Mouse (Mus musculus) right cerebral cortex, postnatal 36 days (tissue): Measurements from ENCODE around the gene Snrpc.
A peak's percentile ranks its signal among the peaks of the same experiment; 100 is the strongest.

Source experiments
- DNase-seq, 2 experiments: peaks; one replicate each; pipeline ENCODE4 v3.0.0; 2022; ENCODE audit warnings: low spot score in 2 of 2, mixed read lengths in 1 of 2

The Snrpc gene

DNA sequence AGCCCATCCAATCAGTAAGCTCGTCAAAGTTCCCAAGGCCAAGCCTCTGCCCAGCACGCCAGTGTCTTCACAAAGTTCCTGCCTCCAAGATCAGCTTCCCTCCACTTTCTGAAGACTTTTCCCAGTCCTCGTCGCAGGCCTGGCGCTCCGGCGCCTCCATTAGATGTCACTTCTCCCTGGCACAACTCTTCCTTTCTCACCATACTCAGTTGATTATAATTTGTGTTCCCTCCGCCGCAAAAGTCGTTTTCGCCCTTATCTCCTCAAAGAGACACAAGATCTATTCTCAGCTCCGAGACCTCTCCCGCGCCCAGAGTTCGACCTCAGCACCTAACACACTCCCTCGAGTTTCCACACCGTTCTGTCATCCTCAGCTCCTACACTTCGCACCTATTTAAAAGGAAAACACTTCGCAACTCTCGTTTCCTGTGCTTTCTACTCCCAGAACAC, 18.4 kb upstream of the Snrpc start:
- DNase-seq, result peak in 1 of 2 experiments; percentile 13

DNA sequence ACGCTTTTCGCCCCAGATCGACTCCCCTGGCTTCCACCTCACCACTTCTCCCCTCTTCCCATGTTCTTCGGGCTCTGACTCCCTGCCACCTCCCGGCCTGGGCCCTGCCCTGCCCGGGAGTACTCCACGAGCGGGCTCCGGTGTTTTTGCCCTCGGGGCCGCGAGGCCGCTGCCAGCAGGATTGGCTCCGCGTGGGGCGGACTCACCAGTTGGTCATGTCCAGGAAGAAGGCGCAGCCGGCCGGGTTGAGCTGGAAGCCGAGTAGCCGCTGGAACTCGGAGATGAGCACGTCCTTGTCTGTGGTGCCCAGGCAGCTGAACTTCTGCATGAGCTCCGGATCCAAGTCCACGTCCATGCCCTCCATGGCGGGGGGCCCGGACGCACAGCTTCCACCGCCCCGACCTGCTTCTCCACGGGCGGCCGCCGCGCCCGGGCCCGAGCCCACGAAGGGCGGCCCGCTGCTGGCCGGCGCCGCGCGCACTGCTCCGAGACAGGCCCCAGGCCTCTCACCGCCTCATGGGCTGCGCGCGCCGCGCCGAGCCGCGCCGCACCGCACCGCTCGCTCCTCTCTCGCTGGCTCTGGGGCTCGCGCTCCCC, 17.9 kb upstream of the Snrpc start:
- DNase-seq, result peak; percentile 33 to 39

DNA sequence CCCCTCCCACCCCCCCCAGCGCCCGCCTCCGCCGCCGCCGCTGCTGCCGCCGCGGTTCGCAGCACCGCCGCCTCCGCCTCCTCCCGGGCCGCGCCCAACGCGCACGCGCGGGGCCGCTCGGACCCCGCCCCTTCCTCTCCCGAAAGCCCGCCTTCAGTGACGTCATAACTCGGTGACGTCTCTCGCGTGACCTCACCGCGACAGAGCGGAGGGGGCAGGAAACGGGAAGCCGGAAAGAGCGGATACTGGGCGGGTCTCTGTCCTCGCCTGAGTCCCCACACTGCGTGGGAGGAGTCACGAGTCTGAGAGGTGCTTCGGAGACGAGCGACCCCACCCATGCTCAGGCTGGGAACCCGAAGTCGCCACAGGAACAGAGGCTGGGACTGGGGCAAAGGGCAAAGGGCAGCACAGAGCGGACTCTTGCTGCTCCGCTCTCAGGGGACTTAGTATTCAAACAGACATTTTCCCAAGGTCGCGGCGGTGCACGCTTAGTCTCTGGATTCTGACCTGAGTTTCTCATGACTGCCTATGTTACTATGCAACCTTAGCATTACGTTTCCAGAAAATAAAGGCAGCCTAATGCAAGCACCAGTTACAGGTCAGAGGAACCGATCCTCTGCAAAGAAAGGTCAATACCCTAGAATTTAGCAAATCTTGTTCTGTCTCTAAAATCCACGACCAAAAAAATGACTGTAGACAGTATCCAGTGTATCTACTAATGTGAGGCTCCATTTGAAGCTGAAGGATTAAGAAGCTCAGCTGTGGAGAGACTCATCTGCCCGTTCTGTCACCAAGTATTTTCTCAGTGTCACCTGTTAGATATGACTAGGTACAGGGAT, 17.2 kb upstream of the Snrpc start, which contains the start of gene D17Wsu92e:
Gene D17Wsu92e, minus strand, starts transcription at position 81 of the 839 bp plus-strand sequence.
- peak; percentile 95 to 96 for DNase-seq

DNA sequence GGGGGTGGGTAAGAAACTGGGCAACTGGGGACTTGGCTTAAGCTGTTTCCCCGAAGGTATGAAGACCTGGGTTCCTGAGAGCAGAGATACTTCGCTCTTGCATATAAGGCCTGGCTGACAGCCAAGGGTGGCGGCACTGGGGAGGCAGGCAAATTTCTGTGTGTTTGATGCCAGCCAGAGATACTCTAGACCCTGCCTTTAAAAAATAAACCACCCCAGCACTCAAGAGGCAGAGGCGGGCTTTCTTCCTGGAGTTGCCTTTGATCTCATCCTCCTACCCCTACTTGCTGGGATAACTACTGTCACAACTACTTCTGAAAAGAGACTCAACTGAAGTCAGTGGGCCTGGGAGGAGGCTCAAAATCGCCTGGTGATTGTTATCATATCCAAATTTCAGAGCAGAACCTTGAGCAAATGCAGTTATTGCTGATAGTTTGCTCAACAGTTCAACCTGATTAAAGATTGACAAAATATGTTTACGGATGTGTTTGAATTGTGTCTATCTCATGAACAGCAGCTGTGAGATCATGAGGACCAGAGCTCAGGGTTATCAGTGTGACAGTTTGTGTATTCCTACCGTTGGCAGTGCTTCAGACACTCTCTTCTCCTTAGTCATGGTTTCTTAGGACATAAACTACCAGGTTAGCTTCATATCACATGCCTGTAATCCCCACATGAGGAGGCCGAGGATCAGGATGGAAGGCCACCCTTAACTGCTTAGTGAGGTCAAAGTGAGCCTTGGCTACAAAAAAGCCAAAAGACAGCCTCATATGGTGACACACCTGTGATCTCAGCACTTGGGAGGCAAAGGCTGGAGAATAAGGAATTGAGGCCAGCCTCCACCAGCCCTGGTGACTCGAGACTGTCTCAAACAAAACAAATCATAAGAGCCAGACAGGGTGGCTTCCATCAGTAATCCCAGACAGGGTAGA, 16.3 kb upstream of the Snrpc start:
- DNase-seq, result no peak

DNA sequence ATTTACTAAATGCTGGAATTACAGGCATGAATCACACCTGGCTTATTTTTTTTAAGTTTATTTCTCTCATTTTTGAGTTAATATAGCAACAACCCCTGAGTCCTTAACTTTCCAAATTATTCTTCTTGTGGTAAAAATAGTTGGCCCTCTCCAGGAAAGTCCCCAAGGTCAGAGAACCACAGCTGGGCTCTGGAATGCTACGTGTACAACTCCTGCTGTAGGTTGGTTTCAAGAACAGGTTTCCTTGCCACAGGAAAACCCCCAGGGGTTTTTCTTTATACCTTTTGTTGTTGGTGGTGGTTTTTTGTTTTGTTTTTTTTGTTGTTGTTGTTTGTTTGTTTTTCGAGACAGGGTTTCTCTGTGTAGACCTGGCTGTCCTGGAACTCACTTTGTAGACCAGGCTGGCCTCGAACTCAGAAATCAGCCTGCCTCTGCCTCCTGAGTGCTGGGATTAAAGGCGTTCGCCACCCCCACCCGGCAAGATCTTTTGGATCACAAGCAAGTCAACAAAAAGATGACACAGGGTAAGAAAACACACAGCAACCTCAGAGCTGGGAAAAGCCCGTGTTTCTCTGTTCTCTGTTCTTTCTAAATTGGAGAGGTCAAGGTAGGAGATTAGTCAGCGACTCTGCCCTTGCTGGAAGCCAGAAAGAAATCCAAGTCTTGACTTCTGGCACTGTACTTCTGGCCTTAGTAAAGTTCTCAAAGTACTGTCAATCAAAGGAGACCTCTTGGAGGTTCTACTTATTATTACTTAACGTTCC, 14.6 kb upstream of the Snrpc start:
- DNase-seq, result no peak

DNA sequence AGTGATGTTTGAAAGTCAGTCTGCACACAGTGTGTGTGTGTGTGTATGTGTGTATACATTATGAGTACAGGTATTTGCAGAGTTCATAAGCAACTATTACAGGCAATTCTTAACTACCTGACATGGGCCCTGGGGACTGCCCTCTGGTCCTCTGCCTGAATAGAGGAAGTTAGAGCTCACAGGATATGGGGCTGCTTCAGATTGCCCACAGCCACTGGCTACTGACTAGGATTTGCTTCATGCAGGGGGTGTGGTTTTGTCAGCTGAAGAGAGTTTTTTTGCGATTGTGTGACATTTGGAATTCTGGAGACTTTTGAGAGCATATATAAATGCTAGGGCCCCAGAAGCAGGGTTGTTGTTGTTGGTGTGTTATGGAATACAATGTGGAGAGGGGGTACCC, 13.0 kb upstream of the Snrpc start:
- no peak for DNase-seq

DNA sequence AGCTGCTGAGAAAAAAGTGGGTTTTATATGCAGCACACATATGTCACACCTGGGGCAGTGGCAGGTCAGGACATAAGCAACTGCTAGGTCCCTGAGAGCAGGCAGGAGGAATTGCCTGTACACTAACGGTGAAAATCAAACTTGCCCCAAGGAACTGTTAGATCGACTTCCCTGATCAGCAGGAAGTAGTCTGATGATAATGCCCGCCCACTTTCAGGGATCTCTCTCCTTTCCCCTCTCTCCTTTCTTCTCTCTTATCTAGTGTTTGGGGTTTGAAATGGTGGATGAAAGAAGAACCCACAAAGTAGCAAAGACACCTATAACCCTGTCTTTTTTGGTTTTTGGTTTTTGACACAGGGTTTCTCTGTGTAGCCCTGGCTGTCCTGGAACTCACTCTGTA, 12.4 kb upstream of the Snrpc start:
- DNase-seq, result no peak

DNA sequence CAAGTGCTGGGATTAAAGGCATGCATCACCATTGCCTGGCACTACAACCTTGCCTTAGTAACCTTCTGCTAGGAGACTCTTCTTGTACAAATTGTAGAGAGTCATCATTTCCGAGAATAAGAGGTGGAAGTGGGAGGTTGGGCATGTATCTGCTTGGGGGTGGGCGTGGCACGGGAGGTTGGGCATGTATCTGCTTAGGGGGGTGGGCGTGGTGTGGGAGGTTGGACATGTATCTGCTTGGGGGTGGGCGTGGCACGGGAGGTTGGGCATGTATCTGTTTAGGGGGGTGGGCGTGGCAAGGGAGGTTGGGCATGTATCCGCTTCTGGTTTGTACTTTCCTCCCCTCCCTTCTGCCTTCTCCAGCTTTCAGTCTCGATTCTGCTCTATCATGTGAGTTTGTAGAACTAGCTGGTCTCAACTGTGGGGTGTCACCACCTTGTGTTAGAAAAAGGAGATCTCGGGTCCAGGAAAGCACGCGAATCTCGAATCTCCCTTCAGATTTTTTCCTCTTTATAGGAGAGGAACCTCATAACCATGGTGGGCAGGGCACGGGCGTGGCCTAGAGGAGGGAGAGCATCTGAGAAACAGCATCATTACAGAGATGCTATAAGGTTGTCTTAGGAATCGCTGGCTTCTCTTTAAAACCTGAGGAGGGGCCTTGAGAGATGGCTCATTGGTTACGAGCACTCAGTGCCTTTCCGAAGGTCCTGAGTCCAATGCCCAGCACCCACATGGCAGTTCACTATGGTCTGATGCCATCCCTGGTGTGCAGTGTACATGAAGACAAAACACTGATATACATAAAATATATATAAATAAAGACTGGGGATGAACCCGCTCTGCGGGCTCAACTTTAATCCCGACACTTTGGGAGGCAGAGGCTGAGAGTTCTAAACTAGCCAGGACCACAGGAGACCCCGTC, 11.7 kb upstream of the Snrpc start:
- peak in 1 of 2 experiments; percentile 28 for DNase-seq

DNA sequence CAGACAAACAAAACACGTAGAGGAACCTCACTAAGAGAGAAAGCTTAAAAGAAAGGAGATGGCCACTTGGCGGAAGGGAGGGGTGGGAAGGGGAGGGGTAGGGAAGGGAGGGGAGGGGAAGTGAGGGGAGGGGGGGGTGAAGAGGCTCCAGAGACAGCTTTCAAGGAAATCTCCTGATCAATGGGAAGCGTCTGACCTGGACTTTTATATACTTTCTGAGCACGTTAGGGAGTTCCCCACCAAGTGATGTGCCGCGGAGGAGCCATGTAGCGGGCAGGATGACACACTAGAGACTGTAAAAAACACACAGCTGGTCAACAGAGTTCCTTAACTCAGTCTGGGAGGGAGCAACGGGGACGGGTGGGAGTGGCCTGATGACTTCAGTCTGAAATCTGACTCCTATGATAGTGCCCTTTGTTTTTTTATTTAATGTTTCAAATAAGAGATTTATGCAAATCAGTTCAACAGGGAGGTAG, 11.0 kb upstream of the Snrpc start:
- no peak for DNase-seq

DNA sequence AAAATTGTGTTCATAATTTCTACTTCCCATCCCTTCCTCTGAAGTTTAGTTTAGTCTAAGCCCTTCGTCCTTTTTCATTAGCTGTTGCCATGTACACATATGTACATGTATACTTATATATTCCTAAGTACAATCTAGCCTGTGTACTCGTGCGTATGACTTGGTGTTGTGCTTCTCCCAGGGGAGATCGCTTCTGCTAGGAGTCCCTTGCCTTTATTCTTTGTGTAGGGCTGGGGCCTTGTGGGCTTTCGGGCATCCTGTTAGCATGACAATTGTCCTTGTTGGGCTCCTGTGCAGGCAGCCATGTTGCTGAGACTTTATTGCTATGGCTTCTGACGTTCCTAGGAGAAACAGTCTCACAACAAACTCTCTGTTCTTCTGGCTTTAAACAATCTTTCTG, 10.4 kb upstream of the Snrpc start:
- no peak for DNase-seq

DNA sequence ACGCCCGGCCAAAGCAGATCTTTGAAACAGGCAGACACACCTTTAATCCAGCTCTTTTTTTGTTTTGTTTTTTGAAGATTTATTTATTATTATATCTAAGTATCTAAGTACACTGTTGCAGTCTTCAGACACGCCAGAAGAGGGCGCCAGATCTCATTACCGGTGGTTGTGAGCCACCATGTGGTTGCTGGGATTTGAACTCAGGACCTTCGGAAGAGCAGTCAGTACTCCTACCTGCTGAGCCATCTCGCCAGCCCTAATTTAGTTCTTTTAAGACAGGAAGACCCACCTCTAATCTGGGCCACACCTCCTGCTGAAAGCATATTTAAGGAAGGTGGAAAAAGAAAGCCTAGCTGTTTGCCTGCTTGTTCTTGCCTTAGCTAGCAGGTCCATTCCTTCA, 7.5 kb upstream of the Snrpc start:
- no peak for DNase-seq

DNA sequence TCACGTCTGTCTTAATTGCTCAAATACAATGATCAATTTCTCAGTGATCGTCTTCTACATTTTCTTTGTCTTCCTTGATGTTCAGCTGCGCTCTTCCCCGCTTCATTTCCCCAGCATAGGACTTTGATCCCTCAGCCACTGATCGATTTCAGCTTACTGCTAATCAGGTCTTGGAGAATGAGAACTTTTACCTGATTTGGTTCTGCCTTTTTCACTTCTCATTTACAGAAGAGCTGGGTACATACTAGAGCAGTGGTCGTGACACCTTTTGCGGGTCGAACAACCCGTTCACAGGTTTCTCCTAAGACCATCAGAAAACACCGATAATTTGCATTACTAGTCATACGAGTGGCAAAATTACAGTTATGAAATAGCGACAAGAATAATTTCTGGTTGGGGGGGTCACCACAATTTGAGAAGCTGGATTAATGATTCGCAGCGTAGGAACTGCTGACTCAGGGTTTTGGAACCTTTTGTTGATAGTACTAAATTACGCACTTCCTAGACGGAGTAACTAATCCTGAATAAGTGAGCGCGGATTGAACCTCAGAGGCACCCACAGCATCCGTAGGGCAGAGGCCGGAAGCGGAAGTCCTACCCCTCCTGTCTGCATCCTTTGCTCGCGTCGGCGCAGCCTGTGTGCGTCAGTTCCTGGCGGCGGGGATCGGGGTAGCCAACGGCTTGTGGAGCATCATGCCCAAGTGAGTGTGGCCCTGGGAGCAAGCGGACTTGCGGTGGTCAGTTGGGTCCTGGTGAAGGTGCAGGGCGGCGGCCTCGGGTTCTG, 1.7 kb downstream of the Snrpc start:
- peak; percentile 96 to 97 for DNase-seq

DNA sequence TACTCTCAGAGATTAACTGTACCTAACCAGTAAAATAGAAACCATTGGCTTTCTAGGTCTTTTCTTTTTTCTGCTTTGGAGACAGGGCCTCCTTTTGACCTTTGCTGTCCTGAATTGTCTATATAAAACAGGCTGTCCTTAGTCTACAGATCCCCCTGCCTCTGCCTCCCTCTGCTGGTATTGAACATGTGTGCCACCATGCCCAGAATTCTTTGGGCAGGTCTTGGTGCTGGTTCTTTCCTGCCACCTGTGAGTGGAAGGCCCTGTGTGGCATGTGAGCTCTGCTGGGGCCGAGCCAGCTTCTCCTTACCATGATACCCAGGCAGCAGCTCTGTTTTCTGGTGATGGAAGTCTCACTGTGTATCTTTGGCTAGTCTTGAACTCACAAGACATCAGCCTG, 10.4 kb downstream of the Snrpc start:
- no peak for DNase-seq

DNA sequence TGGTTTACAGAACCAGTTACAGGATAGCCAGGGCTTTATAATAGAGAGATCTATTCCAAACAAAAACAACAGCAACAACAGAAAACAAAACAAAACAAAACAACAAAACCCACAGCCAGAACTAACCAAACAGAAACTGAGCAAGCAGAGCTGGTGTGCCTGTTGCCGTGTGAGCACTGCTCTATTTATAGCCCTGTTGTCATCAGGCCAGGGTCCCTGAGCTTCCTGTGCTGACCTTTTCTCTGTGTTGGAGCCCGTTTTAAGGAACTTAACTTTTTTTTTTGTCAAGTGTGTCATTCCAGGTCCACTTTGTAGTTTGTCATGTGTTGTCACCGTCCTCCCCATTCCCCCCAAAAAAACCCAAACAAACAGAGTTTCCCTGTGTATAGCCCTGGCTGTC, 13.1 kb downstream of the Snrpc start:
- peak in 1 of 2 experiments; percentile 20 for DNase-seq

DNA sequence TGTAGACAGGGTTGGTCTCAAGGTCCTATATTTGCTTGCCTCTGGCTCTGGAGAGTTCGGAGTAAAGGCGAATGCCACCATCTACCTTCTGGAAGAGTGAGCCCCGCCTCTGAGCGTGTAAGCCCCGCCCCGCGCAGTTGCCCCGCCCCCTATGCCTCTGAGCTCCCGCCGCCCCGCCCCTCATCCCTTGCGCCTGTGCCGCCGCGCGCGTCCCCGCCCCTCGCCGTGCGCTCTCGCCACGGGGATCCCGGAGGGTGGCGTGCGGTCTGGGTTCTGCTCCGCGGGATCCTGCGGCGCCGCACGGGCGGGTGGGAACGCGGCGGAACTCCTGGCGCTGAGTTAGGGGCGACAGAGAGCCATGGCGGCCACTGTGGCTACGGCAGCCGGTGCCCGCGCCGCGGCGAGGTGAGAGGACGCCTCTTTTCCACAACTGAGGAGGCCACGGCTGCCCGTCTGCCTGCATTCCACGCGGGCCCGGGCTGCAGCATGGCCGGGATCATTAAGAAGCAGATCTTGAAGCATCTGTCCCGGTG, 18.4 kb downstream of the Snrpc start, which contains the start of gene Uhrf1bp1:
Gene Uhrf1bp1, plus strand, starts transcription at position 177 of the 533 bp plus-strand sequence.
- DNase-seq, result peak; percentile 71 to 75

DNA sequence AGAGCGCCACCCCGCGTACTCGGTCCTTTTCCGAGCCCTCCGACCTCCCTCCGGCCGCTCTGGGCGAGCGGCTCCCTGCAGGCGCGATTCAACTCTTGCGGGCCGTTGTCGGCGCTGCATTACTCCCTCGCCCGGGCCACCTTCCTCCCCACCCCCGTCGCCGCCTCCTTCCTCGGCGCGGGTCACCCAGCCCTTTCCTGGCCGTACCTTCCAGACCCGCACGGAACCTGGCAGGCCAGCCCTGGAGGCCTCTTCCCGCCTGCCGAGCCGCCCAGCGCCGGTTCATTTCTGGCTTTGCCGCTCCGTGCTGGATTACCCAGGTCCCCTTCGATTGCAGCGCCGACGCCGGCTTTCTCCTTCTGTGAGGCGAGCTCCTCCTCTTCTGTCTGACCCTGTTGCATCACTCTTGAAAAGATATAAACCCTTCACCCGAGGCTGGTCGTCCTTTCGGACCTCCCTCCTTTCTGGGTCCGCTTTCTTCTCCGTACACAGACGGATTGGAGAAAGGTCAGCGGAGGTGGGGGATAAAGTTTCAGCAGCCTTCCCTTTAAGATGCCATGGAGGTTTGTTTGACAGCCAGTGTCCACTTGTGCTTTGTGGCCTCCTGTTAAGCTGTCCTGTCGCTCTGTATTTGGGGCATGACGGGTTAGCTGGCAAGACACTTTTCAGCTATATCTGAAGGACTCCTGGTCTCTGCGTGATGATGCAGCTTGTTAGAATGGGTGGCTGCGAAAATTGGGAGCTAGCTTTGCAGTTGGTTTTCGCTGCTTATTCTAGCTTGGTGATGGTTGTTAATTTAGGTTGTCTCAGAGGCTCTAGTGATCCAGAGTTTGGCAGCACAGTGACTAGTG, 19.1 kb downstream of the Snrpc start:
- DNase-seq, result peak in 1 of 2 experiments; percentile 14

DNA sequence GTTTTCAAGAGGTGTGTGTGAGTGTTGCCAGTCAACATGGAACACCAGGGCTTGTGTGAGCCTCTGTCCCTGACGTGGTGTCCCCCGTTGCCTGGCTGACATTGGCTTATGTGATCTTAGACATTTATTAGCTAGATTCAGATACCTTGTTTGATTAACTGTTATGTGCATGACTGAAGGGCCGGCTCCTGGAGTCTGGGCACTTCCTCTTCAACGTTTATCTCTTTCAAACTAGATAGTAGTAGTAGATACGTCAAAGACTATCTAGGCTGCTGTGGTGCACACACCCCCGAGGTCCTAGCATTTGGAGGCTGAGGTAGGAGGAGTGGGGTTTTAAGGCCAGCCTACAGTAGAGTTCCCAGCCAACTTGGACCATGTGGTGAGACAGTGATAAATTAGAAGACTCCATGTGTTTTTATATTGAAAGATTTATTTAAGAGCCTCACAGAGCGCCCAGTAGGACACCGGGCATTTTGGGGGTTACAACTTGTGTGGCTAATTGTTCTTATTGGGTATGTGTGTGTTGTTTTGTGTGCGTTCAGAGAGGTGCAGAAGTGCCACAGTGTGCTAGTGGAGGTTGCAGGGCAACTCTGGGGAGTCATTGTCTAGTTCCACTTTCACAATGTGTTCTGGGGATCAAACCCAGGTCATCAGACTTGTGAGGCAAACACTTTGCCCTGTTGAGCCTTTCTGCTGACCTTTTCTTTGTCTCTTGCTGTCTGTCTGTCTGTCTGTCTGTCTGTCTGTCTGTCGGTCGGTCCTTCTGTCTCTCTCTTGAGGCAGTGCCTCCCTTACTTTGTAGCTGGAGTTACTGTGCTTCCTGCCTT, 19.9 kb downstream of the Snrpc start:
- no peak for DNase-seq
